Mouse (Mus musculus) ES-E14 (cell line): ENCODE results near the gene Nek7.

Experiments used
- CHD2 ChIP-seq: IDR thresholded peaks from 2 replicates; pipeline ENCODE4 v1.6.1; 2014; ENCODE audit warnings: mild to moderate bottlenecking, low read depth, low read length, inconsistent platforms
- HCFC1 ChIP-seq: IDR thresholded peaks from 2 replicates; pipeline ENCODE4 v1.6.1; 2012; ENCODE audit warnings: low read length, inconsistent platforms, borderline replicate concordance; ENCODE audit not compliant: insufficient read depth
- ZC3H11A ChIP-seq: IDR thresholded peaks from 2 replicates; pipeline ENCODE4 v1.6.1; 2012; ENCODE audit warnings: low read depth, mild to moderate bottlenecking, inconsistent platforms, low read length, borderline replicate concordance
- ZNF384 ChIP-seq: IDR thresholded peaks from 2 replicates; pipeline ENCODE4 v1.6.1; 2012; ENCODE audit warnings: low read depth, low read length, inconsistent platforms

DNA sequence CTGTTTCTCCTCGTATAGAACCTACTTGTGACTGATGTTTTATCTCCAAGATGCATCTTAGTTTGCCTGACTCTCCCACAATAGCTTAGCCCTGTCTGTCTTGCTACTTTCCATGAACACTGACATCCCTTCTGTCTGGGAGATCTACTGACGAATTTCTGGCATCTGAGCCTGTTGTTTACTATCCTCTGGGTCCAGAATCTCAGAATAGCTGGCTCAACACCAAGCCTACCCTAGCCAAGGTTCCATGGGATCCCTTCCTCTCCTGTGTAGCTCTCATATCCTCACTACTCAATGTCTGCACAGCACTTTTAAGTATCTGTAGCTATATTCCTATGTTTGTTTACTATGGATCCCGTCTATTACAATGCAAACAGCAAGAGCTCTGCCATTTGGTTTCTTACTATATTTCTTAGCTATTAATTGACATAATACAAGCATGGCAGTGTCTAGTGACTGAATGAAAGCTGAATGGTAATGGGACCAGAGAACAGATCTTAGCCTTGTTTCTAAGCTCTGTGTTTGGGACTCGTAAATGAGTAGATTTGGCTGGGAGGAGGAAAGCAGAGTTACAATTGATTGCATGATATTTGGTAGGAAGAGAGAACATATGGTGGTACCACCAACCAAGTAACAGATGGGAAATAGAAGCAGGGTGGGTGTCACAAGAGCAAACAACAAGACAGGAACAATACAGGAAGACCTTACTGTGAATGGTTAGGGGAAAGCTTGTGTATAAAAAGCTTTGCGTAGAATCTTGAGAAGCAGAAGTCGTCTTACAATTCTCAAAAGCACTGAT, 51.3 kb downstream of the Nek7 start:
- TF ChIP-seq ZNF384 = no peak
- no peak for TF ChIP-seq CHD2
- TF ChIP-seq HCFC1 = no peak
- TF ChIP-seq ZC3H11A = no peak
